Mouse (Mus musculus) limb, embryonic 14.5 days (tissue): ENCODE measurements around the gene Itgb2. TPM values are rescaled to one million over a fixed set of nuclear protein-coding genes. Genes with fewer than 3 reads are reported as not detected.

ENCODE experiments used
- ATAC-seq: fragments of 200-750 bp; cut with Nextera tagmentation; 2 replicates; pipeline ENCODE4 v1.8.0; 2017; ENCODE audit warnings: low read depth, moderate number of reproducible peaks, moderate TSS enrichment; ENCODE audit not compliant: low FRiP score
- DNase-seq: peaks from one replicate; pipeline ENCODE4 v3.0.0-alpha.2; 2015; ENCODE audit warnings: low spot score
- H3K27ac ChIP-seq: fragments of 300-500 bp; sonication (generic); replicated peaks from 2 replicates; pipeline ENCODE4 v1.5.1; 2014; ENCODE audit warnings: low read depth, mild to moderate bottlenecking, low read length, moderate library complexity, mixed read lengths
- H3K27me3 ChIP-seq: fragments of 300-500 bp; sonication (generic); 2 replicates; pipeline ENCODE4 v1.6.1; 2014; ENCODE audit warnings: low read length, mixed read lengths; ENCODE audit not compliant: control insufficient read depth, insufficient read depth
- H3K36me3 ChIP-seq: fragments of 300-500 bp; sonication (generic); 2 replicates; pipeline ENCODE4 v1.6.1; 2014; ENCODE audit warnings: mild to moderate bottlenecking, low read length, moderate library complexity, mixed read lengths; ENCODE audit not compliant: control insufficient read depth, insufficient read depth
- H3K4me1 ChIP-seq: fragments of 300-500 bp; sonication (generic); 2 replicates; pipeline ENCODE4 v1.6.1; 2014; ENCODE audit warnings: antibody characterized with exemption, low read length, mixed read lengths; ENCODE audit not compliant: control insufficient read depth, insufficient read depth
- H3K4me2 ChIP-seq: fragments of 300-500 bp; sonication (generic); replicated peaks from 2 replicates; pipeline ENCODE4 v1.6.1; 2014; ENCODE audit warnings: low read depth, mild to moderate bottlenecking, low read length, moderate library complexity; ENCODE audit not compliant: severe bottlenecking
- H3K4me3 ChIP-seq: fragments of 300-500 bp; sonication (generic); replicated peaks from 2 replicates; pipeline ENCODE4 v1.5.1; 2014; ENCODE audit warnings: low read length
- H3K9ac ChIP-seq: fragments of 300-500 bp; sonication (generic); 2 replicates; pipeline ENCODE4 v1.6.1; 2014; ENCODE audit warnings: mild to moderate bottlenecking, low read depth, low read length, moderate library complexity; ENCODE audit not compliant: severe bottlenecking
- H3K9me3 ChIP-seq: fragments of 300-500 bp; sonication (generic); 2 replicates; pipeline ENCODE4 v1.6.1; 2016; ENCODE audit warnings: low read length; ENCODE audit not compliant: control insufficient read depth
- POLR2A ChIP-seq: fragments of 200-500 bp; IDR thresholded peaks from 2 replicates; pipeline ENCODE4 v1.8.0; 2012; ENCODE audit warnings: inconsistent platforms, mild to moderate bottlenecking, moderate library complexity, borderline replicate concordance; ENCODE audit not compliant: insufficient read depth, insufficient read length; ENCODE audit errors: extremely low read depth
- WGBS: fragments of 180-500 bp; shearing (Covaris S2); extraction: QIAGEN DNeasy Blood & Tissue Kit; methylation state at CpG from one replicate; pipeline ENCODE4 v1.1.7; 2014; 5-methylcytosine and 5-hydroxymethylcytosine counted together
- polyA plus RNA-seq, 2 experiments: library from polyadenylated mRNA; depleted of rRNA in 1 of 2; stranded (reverse) in 1 of 2; unstranded in 1 of 2; fragments of >200 nt; fragmentation: Nextera tagmentation in 1 of 2; extraction: Ambion mirVana in 1 of 2; gene quantifications; 2 replicates each; pipeline versions ENCODE4 v1.2.1 to v1.2.3; 2012 to 2014

Gene Itgb2
- polyA plus RNA-seq, 2 experiments = 2.7 to 3.7 TPM

DNA sequence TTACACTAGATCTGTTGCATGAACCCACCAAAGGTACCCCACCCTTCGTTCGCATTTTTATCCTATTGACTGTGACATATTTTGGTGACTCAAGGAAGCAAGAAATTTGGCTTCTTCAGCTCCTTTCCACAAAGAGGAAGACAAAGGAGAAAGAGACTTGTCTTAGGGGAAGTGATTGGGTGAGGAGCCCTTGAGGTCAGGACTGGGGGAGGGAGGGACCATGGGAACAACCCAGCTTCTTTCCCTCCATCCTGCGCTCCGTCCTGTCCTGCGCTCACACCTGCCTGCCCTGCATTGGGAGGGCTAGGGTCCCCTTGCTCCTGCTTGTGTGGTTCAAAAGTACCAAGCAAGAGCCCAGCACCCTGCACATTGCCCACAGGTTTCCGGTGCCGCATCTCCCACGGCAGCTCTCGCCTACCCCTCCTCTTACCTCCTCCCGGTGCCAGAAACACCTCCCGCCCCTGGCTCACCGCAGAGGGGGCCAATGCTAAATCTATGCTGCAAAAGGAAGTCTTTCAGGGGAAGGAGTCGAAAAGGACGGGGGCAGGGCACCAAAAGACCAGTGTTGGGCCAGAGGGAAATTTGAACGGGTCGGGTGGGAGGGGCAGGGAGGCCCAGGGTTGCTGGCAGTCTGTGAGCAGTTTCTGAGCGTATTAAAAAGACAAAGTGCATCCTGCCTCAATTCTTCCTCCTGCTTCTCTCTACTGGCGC lies 7.9 kb upstream of the Itgb2 start:
- no peak for TF ChIP-seq POLR2A
- DNase-seq (no peak), ATAC-seq (no peak)
- H3K27me3 ChIP-seq = no peaks in the 10 kb centered on the region
- peaks cover 7% of the 10 kb centered on the region for H3K4me1 ChIP-seq
- 12% methylated on average over 18 of the region's 18 CpGs for WGBS
- H3K27ac ChIP-seq = no peak overlapping the region
- no peaks in the 10 kb centered on the region for H3K9me3 ChIP-seq
- peak overlapping the region; percentile 55 for H3K9ac ChIP-seq
- H3K4me2 ChIP-seq = peak overlapping the region; percentile 54
- H3K36me3 ChIP-seq = no peaks in the 10 kb centered on the region
- H3K4me3 ChIP-seq = peak overlapping the region; percentile 22

- H3K4me3 ChIP-seq = peak overlapping the region; percentile 22
- peak overlapping the region; percentile 55 for H3K9ac ChIP-seq
- no peak for TF ChIP-seq POLR2A
- peaks cover 7% of the 10 kb centered on the region for H3K4me1 ChIP-seq
- ATAC-seq (no peak), DNase-seq (no peak)
- WGBS = 52% methylated on average over 12 of the region's 12 CpGs
- H3K27me3 ChIP-seq = no peaks in the 10 kb centered on the region
- no peak overlapping the region for H3K27ac ChIP-seq
- H3K36me3 ChIP-seq = no peaks in the 10 kb centered on the region
- no peaks in the 10 kb centered on the region for H3K9me3 ChIP-seq
- H3K4me2 ChIP-seq = peak overlapping the region; percentile 54
Observed at GRCm38 (mm10) chr10:77522746-77523145, 7.3 kb upstream of the Itgb2 start.

DNA sequence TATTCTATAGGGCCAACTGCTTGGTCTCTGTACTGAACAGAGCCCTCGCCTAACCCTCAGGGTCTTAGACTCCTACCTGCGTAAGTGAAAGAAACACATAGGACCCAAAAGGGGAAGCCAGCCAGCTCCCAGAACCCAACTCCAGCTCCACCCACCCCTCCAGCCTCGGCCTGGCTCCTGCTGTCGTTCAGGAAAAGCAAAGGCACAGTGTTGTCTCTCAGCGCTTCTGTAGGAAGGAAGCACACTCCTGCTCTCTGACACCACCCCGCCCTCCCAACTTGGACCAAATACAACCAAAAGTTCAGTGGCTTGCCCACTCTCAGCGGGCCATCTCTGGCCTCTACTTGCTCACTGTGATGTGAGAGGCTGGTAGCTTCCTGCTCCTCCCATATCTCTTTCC lies 6.7 kb upstream of the Itgb2 start:
- Histone ChIP-seq H3K9ac (no peak overlapping the region), H3K4me1 (peaks cover 7% of the 10 kb centered on the region), H3K27ac (no peak overlapping the region), H3K9me3 (no peaks in the 10 kb centered on the region), H3K27me3 (no peaks in the 10 kb centered on the region), H3K36me3 (no peaks in the 10 kb centered on the region), H3K4me3 (no peak overlapping the region), H3K4me2 (no peak overlapping the region)
- WGBS = 72% methylated on average over 7 of the region's 7 CpGs
- ATAC-seq = no peak
- DNase-seq = no peak
- no peak for TF ChIP-seq POLR2A

DNA sequence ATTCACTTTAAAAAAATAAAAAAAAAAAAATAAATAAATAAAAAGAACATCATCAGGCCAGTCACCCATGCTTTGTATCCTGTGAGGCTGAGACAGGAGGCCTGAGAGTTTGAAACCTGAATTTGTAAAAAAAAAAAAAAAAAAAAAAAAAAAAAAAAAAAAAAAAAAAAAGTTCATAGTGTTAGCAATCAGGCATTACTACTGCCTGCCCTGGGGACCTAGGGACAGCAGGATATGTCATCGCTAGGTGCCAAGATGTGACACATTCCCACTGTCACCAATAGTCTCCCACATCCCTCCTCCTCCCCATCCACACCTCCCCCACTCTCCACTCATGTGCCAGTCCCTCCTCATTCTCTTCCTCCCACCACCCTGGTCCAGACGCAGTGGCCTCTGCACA lies 3.6 kb upstream of the Itgb2 start:
- ATAC-seq (no peak), DNase-seq (no peak)
- Histone ChIP-seq H3K9ac (no peak overlapping the region), H3K36me3 (no peaks in the 10 kb centered on the region), H3K4me2 (no peak overlapping the region), H3K27me3 (no peaks in the 10 kb centered on the region), H3K27ac (no peak overlapping the region), H3K4me3 (no peak overlapping the region), H3K9me3 (no peaks in the 10 kb centered on the region), H3K4me1 (peaks cover 7% of the 10 kb centered on the region)
- no peak for TF ChIP-seq POLR2A
- WGBS = 72% methylated on average over 2 of the region's 2 CpGs

- Histone ChIP-seq H3K4me2 (no peak overlapping the region), H3K4me3 (no peak overlapping the region), H3K27ac (no peak overlapping the region), H3K36me3 (no peaks in the 10 kb centered on the region), H3K27me3 (no peaks in the 10 kb centered on the region), H3K4me1 (no peaks in the 10 kb centered on the region), H3K9me3 (no peaks in the 10 kb centered on the region), H3K9ac (no peak overlapping the region)
- WGBS = 82% methylated on average over 6 of the region's 6 CpGs
- no peak for TF ChIP-seq POLR2A
- ATAC-seq (no peak), DNase-seq (no peak)
Observed at GRCm38 (mm10) chr10:77528634-77529033, 1.4 kb upstream of the Itgb2 start.
